Mouse (Mus musculus) forebrain, embryonic 15.5 days (tissue): Measurements from ENCODE around the gene 4833427G06Rik. TPM values are rescaled to one million over a fixed set of nuclear protein-coding genes. Genes with fewer than 3 reads are reported as not detected.
"Not testable (repeated sequence)": the region's sequence is repeated elsewhere in the genome, so short reads cannot be mapped to it uniquely, and the experiment has no call there.

Experiments used
- ATAC-seq: fragments of 200-750 bp; cut with Nextera tagmentation; replicated peaks from 2 replicates; pipeline ENCODE4 v1.8.0; 2017; ENCODE audit warnings: mild to moderate bottlenecking, moderate TSS enrichment, moderate library complexity
- H3K27ac ChIP-seq: fragments of 300-500 bp; sonication (generic); replicated peaks from 2 replicates; pipeline ENCODE4 v1.5.1; 2015; ENCODE audit warnings: mild to moderate bottlenecking, inconsistent platforms
- H3K27me3 ChIP-seq: fragments of 300-500 bp; sonication (generic); 2 replicates; pipeline ENCODE4 v1.6.1; 2015; ENCODE audit warnings: inconsistent platforms
- H3K36me3 ChIP-seq: fragments of 300-500 bp; sonication (generic); 2 replicates; pipeline ENCODE4 v1.6.1; 2015; ENCODE audit warnings: mild to moderate bottlenecking, inconsistent platforms
- H3K4me1 ChIP-seq: fragments of 300-500 bp; sonication (generic); 2 replicates; pipeline ENCODE4 v1.6.1; 2015; ENCODE audit warnings: inconsistent platforms
- H3K4me2 ChIP-seq: fragments of 300-500 bp; sonication (generic); replicated peaks from 2 replicates; pipeline ENCODE4 v1.6.1; 2015; ENCODE audit warnings: mild to moderate bottlenecking, inconsistent platforms
- H3K4me3 ChIP-seq: fragments of 300-500 bp; sonication (generic); 2 replicates; pipeline ENCODE4 v1.5.1; 2015; ENCODE audit warnings: mild to moderate bottlenecking, inconsistent platforms
- H3K9ac ChIP-seq: fragments of 300-500 bp; sonication (generic); replicated peaks from 2 replicates; pipeline ENCODE4 v1.6.1; 2015; ENCODE audit warnings: mild to moderate bottlenecking, inconsistent platforms
- H3K9me3 ChIP-seq: fragments of 300-500 bp; sonication (generic); 2 replicates; pipeline ENCODE4 v1.6.1; 2016; ENCODE audit warnings: inconsistent platforms
- WGBS: fragments of 180-500 bp; shearing (Covaris S2); methylation state at CpG from one replicate; pipeline ENCODE4 v1.1.7; 2015; ENCODE audit warnings: mixed read lengths; 5-methylcytosine and 5-hydroxymethylcytosine counted together
- polyA plus RNA-seq: library from polyadenylated mRNA; unstranded; fragments of >200 nt; fragmentation: Nextera tagmentation; extraction: Ambion mirVana; gene quantifications from 2 replicates; pipeline ENCODE4 v1.2.1, GENCODE M21; 2015

4833427G06Rik gene
- 0.32 and 1.1 TPM in 2 replicates for polyA plus RNA-seq

GRCm38 (mm10) chr9:51101756-51102425, at the start of gene 4833427G06Rik:
4833427G06Rik (minus strand) TSS chr9:51102078.
- peak within 1 kb of the TSS; percentile 98 for H3K4me2 ChIP-seq
- 9% methylated on average over 27 of the region's 27 CpGs for WGBS
- H3K4me3 ChIP-seq: peak within 1 kb of the TSS; percentile 55

GRCm38 (mm10) chr9:51147294-51147693, 45.4 kb upstream of the 4833427G06Rik start:
- Histone ChIP-seq H3K9me3 (no peaks in the 10 kb centered on the region), H3K4me3 (no peak overlapping the region), H3K27me3 (no peaks in the 10 kb centered on the region), H3K27ac (no peak overlapping the region), H3K4me1 (peaks cover 11% of the 10 kb centered on the region), H3K4me2 (no peak overlapping the region), H3K9ac (no peak overlapping the region), H3K36me3 (no peaks in the 10 kb centered on the region)
- no peak for ATAC-seq
- 88% methylated on average over 5 of the region's 5 CpGs for WGBS

More at GRCm38 (mm10) chr9:51101756-51102425, at the start of gene 4833427G06Rik:
- H3K27me3 ChIP-seq: peaks cover 17% of the 10 kb centered on the region; the same call in 1 of the 2 replicates
- ATAC-seq: peak; percentile 77
- no peaks in the 10 kb centered on the region for H3K9me3 ChIP-seq
- H3K4me1 ChIP-seq: peaks cover 14% of the 10 kb centered on the region
- H3K27ac ChIP-seq: no peak within 1 kb of the TSS
- no peaks in the 10 kb centered on the region for H3K36me3 ChIP-seq
- H3K9ac ChIP-seq: peak within 1 kb of the TSS; percentile 19; the same call in 1 of the 2 replicates

- Histone ChIP-seq H3K9me3 (no peaks in the 10 kb centered on the region), H3K27ac (no peak overlapping the region), H3K4me1 (peaks cover 11% of the 10 kb centered on the region), H3K36me3 (no peaks in the 10 kb centered on the region), H3K4me2 (no peak overlapping the region), H3K9ac (no peak overlapping the region), H3K4me3 (no peak overlapping the region), H3K27me3 (no peaks in the 10 kb centered on the region)
- 57% methylated on average over 4 of the region's 4 CpGs for WGBS
- no peak for ATAC-seq
Observed at GRCm38 (mm10) chr9:51146496-51146895, 44.6 kb upstream of the 4833427G06Rik start.

GRCm38 (mm10) chr9:51144218-51144617, 42.3 kb upstream of the 4833427G06Rik start:
- H3K9ac ChIP-seq: no peak overlapping the region
- ATAC-seq: no peak
- 75% methylated on average over 6 of the region's 6 CpGs for WGBS
- no peaks in the 10 kb centered on the region for H3K9me3 ChIP-seq
- no peak overlapping the region for H3K4me3 ChIP-seq
- no peaks in the 10 kb centered on the region for H3K27me3 ChIP-seq
- no peak overlapping the region for H3K27ac ChIP-seq
- H3K4me2 ChIP-seq: no peak overlapping the region
- H3K4me1 ChIP-seq: peaks cover 11% of the 10 kb centered on the region
- no peaks in the 10 kb centered on the region for H3K36me3 ChIP-seq

- Histone ChIP-seq H3K27me3 (no peaks in the 10 kb centered on the region), H3K9ac (no peak overlapping the region), H3K36me3 (no peaks in the 10 kb centered on the region), H3K4me1 (peaks cover 11% of the 10 kb centered on the region), H3K9me3 (no peaks in the 10 kb centered on the region), H3K4me3 (no peak overlapping the region), H3K27ac (no peak overlapping the region), H3K4me2 (no peak overlapping the region)
- WGBS: 83% methylated on average over 1 of the region's 1 CpGs
- ATAC-seq: no peak
Observed at GRCm38 (mm10) chr9:51143437-51143836, 41.6 kb upstream of the 4833427G06Rik start.

GRCm38 (mm10) chr9:51140711-51141110, 38.8 kb upstream of the 4833427G06Rik start:
- no peak overlapping the region for H3K4me3 ChIP-seq
- WGBS: 87% methylated on average over 3 of the region's 3 CpGs
- H3K36me3 ChIP-seq: no peaks in the 10 kb centered on the region
- no peaks in the 10 kb centered on the region for H3K27me3 ChIP-seq
- H3K27ac ChIP-seq: no peak overlapping the region
- no peak overlapping the region for H3K9ac ChIP-seq
- H3K4me1 ChIP-seq: no peaks in the 10 kb centered on the region
- H3K4me2 ChIP-seq: no peak overlapping the region
- H3K9me3 ChIP-seq: no peaks in the 10 kb centered on the region
- no peak for ATAC-seq

GRCm38 (mm10) chr9:51139401-51139800, 37.5 kb upstream of the 4833427G06Rik start:
- H3K9me3 ChIP-seq, H3K27ac ChIP-seq, H3K9ac ChIP-seq, H3K4me2 ChIP-seq, H3K36me3 ChIP-seq, H3K4me1 ChIP-seq, H3K4me3 ChIP-seq, H3K27me3 ChIP-seq, ATAC-seq: not testable (repeated sequence)
- WGBS: 94% methylated on average over 1 of the region's 1 CpGs

- 84% methylated on average over 1 of the region's 1 CpGs for WGBS
- no peak for ATAC-seq
- Histone ChIP-seq H3K27ac (no peak overlapping the region), H3K27me3 (no peaks in the 10 kb centered on the region), H3K36me3 (no peaks in the 10 kb centered on the region), H3K9me3 (no peaks in the 10 kb centered on the region), H3K4me2 (no peak overlapping the region), H3K4me1 (no peaks in the 10 kb centered on the region), H3K9ac (no peak overlapping the region), H3K4me3 (no peak overlapping the region)
Observed at GRCm38 (mm10) chr9:51138301-51138700, 36.4 kb upstream of the 4833427G06Rik start.

GRCm38 (mm10) chr9:51137836-51138235, 36.0 kb upstream of the 4833427G06Rik start:
- no peaks in the 10 kb centered on the region for H3K36me3 ChIP-seq
- no peaks in the 10 kb centered on the region for H3K27me3 ChIP-seq
- no peaks in the 10 kb centered on the region for H3K4me1 ChIP-seq
- H3K9ac ChIP-seq: no peak overlapping the region
- WGBS: 92% methylated on average over 1 of the region's 1 CpGs
- H3K27ac ChIP-seq: no peak overlapping the region
- no peak overlapping the region for H3K4me2 ChIP-seq
- H3K4me3 ChIP-seq: no peak overlapping the region
- no peak for ATAC-seq
- H3K9me3 ChIP-seq: no peaks in the 10 kb centered on the region

GRCm38 (mm10) chr9:51137432-51137831, 35.6 kb upstream of the 4833427G06Rik start:
- no peaks in the 10 kb centered on the region for H3K27me3 ChIP-seq
- no peaks in the 10 kb centered on the region for H3K4me1 ChIP-seq
- no peak for ATAC-seq
- no peak overlapping the region for H3K4me2 ChIP-seq
- H3K36me3 ChIP-seq: no peaks in the 10 kb centered on the region
- H3K9me3 ChIP-seq: no peaks in the 10 kb centered on the region
- no peak overlapping the region for H3K4me3 ChIP-seq
- no peak overlapping the region for H3K27ac ChIP-seq
- whole genome bisulfite sequencing: 87% methylated on average over 4 of the region's 4 CpGs
- H3K9ac ChIP-seq: no peak overlapping the region

- Histone ChIP-seq H3K9ac (no peak overlapping the region), H3K27ac (no peak overlapping the region), H3K9me3 (no peaks in the 10 kb centered on the region), H3K4me1 (no peaks in the 10 kb centered on the region), H3K4me3 (no peak overlapping the region), H3K27me3 (no peaks in the 10 kb centered on the region), H3K36me3 (no peaks in the 10 kb centered on the region), H3K4me2 (no peak overlapping the region)
- WGBS: 70% methylated on average over 3 of the region's 3 CpGs
- ATAC-seq: no peak
Observed at GRCm38 (mm10) chr9:51136985-51137384, 35.1 kb upstream of the 4833427G06Rik start.

- Histone ChIP-seq H3K27ac (no peak overlapping the region), H3K27me3 (no peaks in the 10 kb centered on the region), H3K9me3 (no peaks in the 10 kb centered on the region), H3K4me1 (no peaks in the 10 kb centered on the region), H3K36me3 (no peaks in the 10 kb centered on the region), H3K4me3 (no peak overlapping the region), H3K4me2 (no peak overlapping the region), H3K9ac (no peak overlapping the region)
- ATAC-seq: no peak
- WGBS: 83% methylated on average over 4 of the region's 4 CpGs
Observed at GRCm38 (mm10) chr9:51114767-51115166, 12.9 kb upstream of the 4833427G06Rik start.

GRCm38 (mm10) chr9:51105751-51106150, 3.9 kb upstream of the 4833427G06Rik start:
- H3K9me3 ChIP-seq: no peaks in the 10 kb centered on the region
- peaks cover 14% of the 10 kb centered on the region for H3K4me1 ChIP-seq
- ATAC-seq: no peak

More at GRCm38 (mm10) chr9:51105751-51106150, 3.9 kb upstream of the 4833427G06Rik start:
- H3K9ac ChIP-seq: no peak overlapping the region
- H3K27me3 ChIP-seq: peaks cover 17% of the 10 kb centered on the region; the same call in 1 of the 2 replicates
- no peak overlapping the region for H3K27ac ChIP-seq
- H3K4me2 ChIP-seq: no peak overlapping the region
- WGBS: 85% methylated on average over 2 of the region's 2 CpGs
- no peak overlapping the region for H3K4me3 ChIP-seq
- H3K36me3 ChIP-seq: no peaks in the 10 kb centered on the region
